Mouse (Mus musculus) CH12.LX (cell line): ENCODE data around the gene Tigit. TPM values are rescaled to one million over a fixed set of nuclear protein-coding genes. Genes with fewer than 3 reads are reported as not detected.

Source experiments
- DNase-seq: peaks from one replicate; pipeline ENCODE4 v3.0.0-alpha.2; 2013; ENCODE audit errors: extremely low read depth
- H3K27ac ChIP-seq: 2 replicates; pipeline ENCODE4 v1.5.1; 2012; ENCODE audit warnings: low read depth, mild to moderate bottlenecking, control low read depth, moderate library complexity; ENCODE audit not compliant: insufficient read depth
- H3K27me3 ChIP-seq: replicated peaks from 2 replicates; pipeline ENCODE3; 2012; ENCODE audit warnings: inconsistent platforms
- H3K36me3 ChIP-seq, 2 experiments: replicated peaks in 1 of 2; 2 replicates each; pipeline versions ENCODE3 to v1.6.1; 2012; ENCODE audit warnings: inconsistent platforms in 1 of 2, low read length in 1 of 2, mild to moderate bottlenecking in 1 of 2, mixed read lengths in 1 of 2, moderate library complexity in 1 of 2; ENCODE audit not compliant: control insufficient read depth in 1 of 2, insufficient read depth in 1 of 2
- H3K4me1 ChIP-seq, 2 experiments: 2 replicates each; pipeline ENCODE4 v1.6.1; 2012; ENCODE audit warnings: inconsistent platforms in 1 of 2, moderate library complexity in 1 of 2; ENCODE audit not compliant: insufficient read depth in 2 of 2, control insufficient read depth in 1 of 2
- H3K4me2 ChIP-seq: 2 replicates; pipeline ENCODE4 v1.6.1; 2012; ENCODE audit warnings: low read depth, mild to moderate bottlenecking, control low read depth; ENCODE audit not compliant: poor library complexity, insufficient read depth, severe bottlenecking
- H3K4me3 ChIP-seq, 3 experiments: fragments of 150-350 bp in 1 of 3; sonication (generic) in 1 of 3; replicated peaks in 1 of 3; 2 replicates each; pipeline versions ENCODE3 to v1.5.1; 2011 to 2012; ENCODE audit warnings: low read depth in 2 of 3, low read length in 2 of 3, mild to moderate bottlenecking in 2 of 3, moderate library complexity in 2 of 3, control low read depth in 1 of 3, improper control_type of control experiment in 1 of 3, inconsistent platforms in 1 of 3, mixed read lengths in 1 of 3; ENCODE audit not compliant: poor library complexity in 1 of 3
- H3K79me2 ChIP-seq: replicated peaks from 2 replicates; pipeline ENCODE4 v1.6.1; 2012; ENCODE audit warnings: mild to moderate bottlenecking, moderate library complexity; ENCODE audit not compliant: control insufficient read depth, poor library complexity, insufficient read depth, severe bottlenecking; ENCODE audit errors: extremely low read depth
- H3K9ac ChIP-seq: 2 replicates; pipeline ENCODE4 v1.6.1; 2012; ENCODE audit warnings: low read depth, mild to moderate bottlenecking, control low read depth, moderate library complexity; ENCODE audit not compliant: insufficient read depth
- H3K9me3 ChIP-seq: replicated peaks from 2 replicates; pipeline ENCODE3; 2012; ENCODE audit warnings: low read length, inconsistent platforms, mixed read lengths
- BHLHE40 ChIP-seq: IDR thresholded peaks from 2 replicates; pipeline ENCODE4 v1.6.1; 2011; ENCODE audit warnings: mild to moderate bottlenecking, low read depth, low read length, improper control_type of control experiment
- CHD1 ChIP-seq: IDR thresholded peaks from 2 replicates; pipeline ENCODE4 v1.6.1; 2012; ENCODE audit warnings: low read depth, low read length, improper control_type of control experiment, inconsistent platforms
- CHD2 ChIP-seq: IDR thresholded peaks from 2 replicates; pipeline ENCODE4 v1.6.1; 2011; ENCODE audit warnings: low read length, improper control_type of control experiment
- E2F4 ChIP-seq: IDR thresholded peaks from 2 replicates; pipeline ENCODE4 v1.6.1; 2011; ENCODE audit warnings: low read depth, low read length, improper control_type of control experiment; ENCODE audit not compliant: insufficient replicate concordance
- ELF1 ChIP-seq: IDR thresholded peaks from 2 replicates; pipeline ENCODE4 v1.6.1; 2014; ENCODE audit warnings: low read depth, mild to moderate bottlenecking, inconsistent platforms, low read length, improper control_type of control experiment
- EP300 ChIP-seq: IDR thresholded peaks from 2 replicates; pipeline ENCODE4 v1.6.1; 2011; ENCODE audit warnings: low read length, improper control_type of control experiment
- ETS1 ChIP-seq: conservative IDR thresholded peaks from 2 replicates; pipeline ENCODE4 v1.6.1; 2012; ENCODE audit warnings: low read depth, mild to moderate bottlenecking, inconsistent platforms, low read length, improper control_type of control experiment, moderate library complexity
- GABPA ChIP-seq: IDR thresholded peaks from 2 replicates; pipeline ENCODE4 v1.6.1; 2012; ENCODE audit warnings: low read depth, low read length, improper control_type of control experiment, inconsistent platforms; ENCODE audit not compliant: insufficient replicate concordance
- HCFC1 ChIP-seq: IDR thresholded peaks from 2 replicates; pipeline ENCODE4 v1.6.1; 2012; ENCODE audit warnings: low read depth, mild to moderate bottlenecking, inconsistent platforms, low read length, improper control_type of control experiment
- IRF4 ChIP-seq: IDR thresholded peaks from 2 replicates; pipeline ENCODE4 v1.6.1; 2014; ENCODE audit warnings: low read depth, mild to moderate bottlenecking, inconsistent platforms, low read length, improper control_type of control experiment
- JUN ChIP-seq: IDR thresholded peaks from 2 replicates; pipeline ENCODE4 v1.6.1; 2011; ENCODE audit warnings: low read depth, mild to moderate bottlenecking, low read length, improper control_type of control experiment, moderate library complexity; ENCODE audit not compliant: insufficient read depth
- JUND ChIP-seq: conservative IDR thresholded peaks from 2 replicates; pipeline ENCODE4 v1.6.1; 2011; ENCODE audit warnings: low read depth, low read length, improper control_type of control experiment
- KAT2A ChIP-seq: IDR thresholded peaks from 2 replicates; pipeline ENCODE4 v1.6.1; 2012; ENCODE audit warnings: low read length, improper control_type of control experiment, inconsistent platforms; ENCODE audit not compliant: insufficient replicate concordance
- MAFK ChIP-seq: IDR thresholded peaks from 2 replicates; pipeline ENCODE4 v1.6.1; 2011; ENCODE audit warnings: low read length, improper control_type of control experiment; ENCODE audit not compliant: insufficient replicate concordance
- MAX ChIP-seq: IDR thresholded peaks from 2 replicates; pipeline ENCODE4 v1.6.1; 2011; ENCODE audit warnings: low read length, improper control_type of control experiment
- MAZ ChIP-seq: IDR thresholded peaks from 2 replicates; pipeline ENCODE4 v1.6.1; 2012; ENCODE audit warnings: low read depth, mild to moderate bottlenecking, inconsistent platforms, low read length, improper control_type of control experiment, moderate library complexity
- MEF2A ChIP-seq: IDR thresholded peaks from 2 replicates; pipeline ENCODE4 v1.6.1; 2014; ENCODE audit warnings: low read depth, mild to moderate bottlenecking, inconsistent platforms, low read length, improper control_type of control experiment, borderline replicate concordance
- MXI1 ChIP-seq: IDR thresholded peaks from 2 replicates; pipeline ENCODE4 v1.6.1; 2011; ENCODE audit warnings: mild to moderate bottlenecking, low read depth, low read length, improper control_type of control experiment
- MYC ChIP-seq: IDR thresholded peaks from 2 replicates; pipeline ENCODE4 v1.6.1; 2011; ENCODE audit warnings: low read depth, mild to moderate bottlenecking, improper control_type of control experiment, low read length
- NELFE ChIP-seq: IDR thresholded peaks from 2 replicates; pipeline ENCODE4 v1.6.1; 2011; ENCODE audit warnings: low read depth, low read length, improper control_type of control experiment
- NRF1 ChIP-seq: IDR thresholded peaks from 2 replicates; pipeline ENCODE4 v1.6.1; 2014; ENCODE audit warnings: low read depth, mild to moderate bottlenecking, inconsistent platforms, low read length, improper control_type of control experiment, moderate library complexity
- PAX5 ChIP-seq: IDR thresholded peaks from 2 replicates; pipeline ENCODE4 v1.6.1; 2012; ENCODE audit warnings: low read length, inconsistent platforms, mixed read lengths
- POLR2AphosphoS2 ChIP-seq: IDR thresholded peaks from 2 replicates; pipeline ENCODE4 v1.6.1; 2011; ENCODE audit warnings: low read depth, low read length, improper control_type of control experiment
- RAD21 ChIP-seq: IDR thresholded peaks from 2 replicates; pipeline ENCODE4 v1.6.1; 2011; ENCODE audit warnings: low read depth, mild to moderate bottlenecking, low read length, improper control_type of control experiment, moderate library complexity
- RCOR1 ChIP-seq: conservative IDR thresholded peaks from 2 replicates; pipeline ENCODE4 v1.6.1; 2012; ENCODE audit warnings: low read depth, mild to moderate bottlenecking, inconsistent platforms, low read length, improper control_type of control experiment
- SMC3 ChIP-seq: IDR thresholded peaks from 2 replicates; pipeline ENCODE4 v1.6.1; 2011; ENCODE audit warnings: low read depth, low read length, improper control_type of control experiment
- TCF12 ChIP-seq: IDR thresholded peaks from 2 replicates; pipeline ENCODE4 v1.6.1; 2014; ENCODE audit warnings: low read depth, mild to moderate bottlenecking, inconsistent platforms, low read length, improper control_type of control experiment
- USF2 ChIP-seq: conservative IDR thresholded peaks from 2 replicates; pipeline ENCODE4 v1.6.1; 2011; ENCODE audit warnings: low read depth, low read length, improper control_type of control experiment
- ZC3H11A ChIP-seq: IDR thresholded peaks from 2 replicates; pipeline ENCODE4 v1.6.1; 2012; ENCODE audit warnings: low read depth, mild to moderate bottlenecking, inconsistent platforms, low read length, improper control_type of control experiment
- ZKSCAN1 ChIP-seq: IDR thresholded peaks from 2 replicates; pipeline ENCODE4 v1.6.1; 2012; ENCODE audit warnings: low read depth, inconsistent platforms, low read length, improper control_type of control experiment, borderline replicate concordance
- ZMIZ1 ChIP-seq: IDR thresholded peaks from 2 replicates; pipeline ENCODE4 v1.6.1; 2012; ENCODE audit warnings: low read depth, mild to moderate bottlenecking, inconsistent platforms, low read length, improper control_type of control experiment
- dilution Hi-C: fragments of 300-500 bp; cut with MboI; formaldehyde crosslinking; loops from 2 replicates; pipeline ENCODE4 v1.14.3; 2020; ENCODE audit warnings: low sequenced_read_pairs; ENCODE audit not compliant: extremely low pct_unique_long_range_greater_than_20kb, extremely low pct_ligation_motif_present
- in situ Hi-C: fragments of 300-500 bp; cut with MboI; formaldehyde crosslinking; loops from 3 replicates; pipeline ENCODE4 v1.14.3; 2019; ENCODE audit warnings: low sequenced_read_pairs, low pct_ligation_motif_present, low pct_unique_long_range_greater_than_20kb, mixed read lengths
- polyA plus RNA-seq: library from polyadenylated mRNA; unstranded; fragments of >175 nt; gene quantifications from 2 replicates; pipeline ENCODE4 v1.2.1, GENCODE M21; 2012; ENCODE audit warnings: low read depth; ENCODE audit not compliant: insufficient read length
- total RNA-seq, 2 experiments: library from RNA; depleted of rRNA; stranded (reverse); fragments of 300-350 nt in 1 of 2; fragments of >200 nt in 1 of 2; gene quantifications; 2 replicates each; pipeline ENCODE4 v1.2.3; 2012 to 2014

Tigit gene
- total and polyA plus RNA-seq, 3 experiments = 17.5 to 67.2 (median 55.4) TPM

DNA sequence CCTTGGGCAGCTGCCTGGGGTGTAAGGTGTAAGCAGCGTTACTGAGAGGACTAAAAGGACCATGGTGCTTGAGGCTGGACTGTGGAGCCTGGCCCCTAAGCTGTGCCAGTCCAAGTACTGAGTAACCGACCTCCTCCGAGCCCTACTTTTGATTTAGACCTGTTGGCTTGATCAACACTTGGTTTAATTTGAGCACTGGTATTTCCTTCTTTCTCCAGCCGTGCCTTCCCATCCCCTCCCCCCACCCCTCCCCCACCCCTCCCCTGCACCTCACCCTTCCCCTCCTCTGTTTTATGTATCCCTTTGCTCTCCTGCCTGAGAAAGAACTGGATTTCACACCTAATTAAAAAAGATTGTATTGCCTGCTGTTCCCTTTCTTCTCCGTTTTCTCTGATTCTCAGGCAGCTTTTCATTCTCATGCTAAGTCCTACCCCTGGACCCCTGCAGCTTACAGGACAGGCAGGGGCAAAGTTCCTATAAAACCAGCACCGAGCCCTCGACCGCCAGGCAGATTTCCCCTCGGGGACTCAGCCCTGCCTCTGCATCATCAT is 60.3 kb downstream of the Tigit start:
- peaks cover 30% of the 10 kb centered on the region for H3K79me2 ChIP-seq
- in situ Hi-C loops = no loop called here
- dilution Hi-C loops = no loop called here
- TF ChIP-seq ZMIZ1 = no peak
- no peak for TF ChIP-seq ELF1
- no peak for TF ChIP-seq POLR2AphosphoS2
- no peak for TF ChIP-seq NELFE
- no peak for TF ChIP-seq MAFK
- TF ChIP-seq MYC = no peak
- TF ChIP-seq IRF4 = no peak
- TF ChIP-seq, all 38 proteins: peak for 0
- no peak overlapping the region for H3K9ac ChIP-seq
- H3K4me1 ChIP-seq = peaks cover 20 to 72% of the 10 kb centered on the region in 2 experiments
- peaks cover 7% of the 10 kb centered on the region for H3K9me3 ChIP-seq
- H3K36me3 ChIP-seq = peaks cover 58 to 87% of the 10 kb centered on the region in 2 experiments
- no peak overlapping the region; the same call in 1 of the 2 replicates for H3K27ac ChIP-seq
- H3K4me2 ChIP-seq = no peak overlapping the region
- no peak for DNase-seq
- no peak overlapping the region for H3K4me3 ChIP-seq
- H3K27me3 ChIP-seq = no peaks in the 10 kb centered on the region

DNA sequence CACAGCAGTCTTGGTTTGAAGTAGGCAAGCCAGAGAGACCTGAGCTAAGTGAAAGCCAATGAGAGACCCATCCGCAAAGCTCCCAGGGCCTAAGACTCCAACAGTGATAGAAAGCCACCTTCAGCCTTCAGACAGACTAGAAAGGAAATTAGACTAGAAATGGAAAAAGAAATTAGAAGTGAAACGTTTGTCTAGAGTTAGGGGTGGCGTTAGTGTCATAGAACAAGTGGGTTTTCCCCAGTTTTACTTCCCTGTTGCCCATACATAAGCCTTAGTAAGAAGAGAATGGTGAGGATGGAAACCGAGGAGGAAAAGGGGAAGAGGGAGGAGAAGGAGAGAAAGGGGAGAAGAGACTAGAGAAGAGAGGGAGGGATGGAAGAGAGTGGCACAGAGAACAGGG is 61.4 kb downstream of the Tigit start:
- peaks cover 20 to 77% of the 10 kb centered on the region in 2 experiments for H3K4me1 ChIP-seq
- dilution Hi-C loops (no loop called here), in situ Hi-C loops (no loop called here)
- TF ChIP-seq TCF12 (no peak), MAFK (no peak), MAZ (no peak), JUN (no peak), ZC3H11A (no peak), JUND (no peak), HCFC1 (0 out of 2 replicates have a peak, but pooled peaks have one; percentile 10), PAX5 (no peak), BHLHE40 (peak; percentile 43; the same call in 1 of the 2 replicates), NELFE (no peak), KAT2A (no peak), MAX (no peak), EP300 (peak; percentile 89), IRF4 (peak; percentile 88), RCOR1 (peak; percentile 90), ELF1 (peak; percentile 53), MXI1 (no peak; the same call in 1 of the 2 replicates), USF2 (no peak), SMC3 (no peak; the same call in 1 of the 2 replicates), CHD2 (peak; percentile 78), CHD1 (no peak), GABPA (no peak), E2F4 (no peak), ETS1 (peak; percentile 62), MEF2A (peak; percentile 81), ZKSCAN1 (no peak), NRF1 (no peak), RAD21 (no peak; the same call in 1 of the 2 replicates)

More for the DNA sequence above, 61.4 kb downstream of the Tigit start:
- Histone ChIP-seq H3K9ac (0 out of 2 replicates have a peak overlapping the region, but pooled peaks have one; percentile 21), H3K4me2 (peak overlapping the region; percentile 41), H3K4me3 (no peak overlapping the region), H3K27me3 (no peaks in the 10 kb centered on the region), H3K79me2 (peaks cover 30% of the 10 kb centered on the region), H3K36me3 (peaks cover 54 to 86% of the 10 kb centered on the region in 2 experiments), H3K9me3 (peaks cover 5% of the 10 kb centered on the region), H3K27ac (peak overlapping the region; percentile 44; the same call in 1 of the 2 replicates)
- peak; percentile 52 for DNase-seq
